Mouse (Mus musculus) neural tube, embryonic 14.5 days (tissue): ENCODE results near the gene Gm13283. TPM values are rescaled to one million over a fixed set of nuclear protein-coding genes. Genes with fewer than 3 reads are reported as not detected.
"Not testable (repeated sequence)": the region's sequence is repeated elsewhere in the genome, so short reads cannot be mapped to it uniquely, and the experiment has no call there.

ENCODE experiments used
- ATAC-seq: fragments of 200-750 bp; cut with Nextera tagmentation; 2 replicates; pipeline ENCODE4 v1.8.0; 2017; ENCODE audit warnings: low read depth, mild to moderate bottlenecking, moderate TSS enrichment, moderate library complexity
- H3K27ac ChIP-seq: fragments of 300-500 bp; sonication (generic); 2 replicates; pipeline ENCODE4 v1.5.1; 2014; ENCODE audit warnings: low read depth, mild to moderate bottlenecking, control low read depth, low read length, moderate library complexity, mixed read lengths
- H3K27me3 ChIP-seq: fragments of 300-500 bp; sonication (generic); 2 replicates; pipeline ENCODE4 v1.6.1; 2014; ENCODE audit warnings: low read length; ENCODE audit not compliant: control insufficient read depth, insufficient read depth
- H3K36me3 ChIP-seq: fragments of 300-500 bp; sonication (generic); 2 replicates; pipeline ENCODE4 v1.6.1; 2014; ENCODE audit warnings: low read length, mixed read lengths; ENCODE audit not compliant: control insufficient read depth, insufficient read depth
- H3K4me1 ChIP-seq: fragments of 300-500 bp; sonication (generic); 2 replicates; pipeline ENCODE4 v1.6.1; 2014; ENCODE audit warnings: low read length; ENCODE audit not compliant: control insufficient read depth, insufficient read depth
- H3K4me2 ChIP-seq: fragments of 300-500 bp; sonication (generic); 2 replicates; pipeline ENCODE4 v1.6.1; 2014; ENCODE audit warnings: mild to moderate bottlenecking, low read depth, low read length, control low read depth
- H3K4me3 ChIP-seq: fragments of 300-500 bp; sonication (generic); 2 replicates; pipeline ENCODE4 v1.5.1; 2014; ENCODE audit warnings: low read depth, low read length, control low read depth, mixed read lengths
- H3K9ac ChIP-seq: fragments of 300-500 bp; sonication (generic); replicated peaks from 2 replicates; pipeline ENCODE4 v1.6.1; 2014; ENCODE audit warnings: low read depth, mild to moderate bottlenecking, control low read depth, low read length, mixed read lengths
- H3K9me3 ChIP-seq: fragments of 300-500 bp; sonication (generic); 2 replicates; pipeline ENCODE4 v1.6.1; 2016; ENCODE audit warnings: low read length; ENCODE audit not compliant: control insufficient read depth
- WGBS: fragments of 180-500 bp; shearing (Covaris S2); extraction: QIAGEN DNeasy Blood & Tissue Kit; methylation state at CpG from one replicate; pipeline ENCODE4 v1.1.7; 2014; 5-methylcytosine and 5-hydroxymethylcytosine counted together
- polyA plus RNA-seq: library from polyadenylated mRNA; unstranded; fragments of >200 nt; fragmentation: Nextera tagmentation; extraction: Ambion mirVana; gene quantifications from 2 replicates; pipeline ENCODE4 v1.2.1, GENCODE M21; 2014

Gm13283 gene
- polyA plus RNA-seq, 1 experiment from 2014 or later = not detected

DNA sequence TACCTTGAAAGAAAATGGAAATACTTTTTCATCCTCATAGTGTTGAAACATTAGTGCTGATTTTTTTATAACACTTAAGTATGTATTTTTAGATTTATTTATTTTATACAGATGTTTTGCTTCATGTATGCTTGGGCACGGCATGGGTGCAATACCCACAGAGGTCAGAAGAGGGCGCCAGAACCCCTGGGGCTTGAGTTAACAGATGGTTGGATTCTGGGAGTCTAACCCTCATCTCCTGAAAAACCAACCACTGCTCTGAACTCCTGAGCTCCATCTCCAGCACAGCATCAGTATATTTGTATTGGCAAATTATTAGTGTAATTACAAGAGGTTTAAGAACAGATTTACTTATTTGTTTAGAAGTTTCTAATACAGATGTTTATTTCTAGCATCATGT lies 21.4 kb upstream of the Gm13283 start:
- Histone ChIP-seq H3K9ac (no peak overlapping the region), H3K36me3 (no peaks in the 10 kb centered on the region), H3K9me3 (no peaks in the 10 kb centered on the region), H3K4me2 (no peak overlapping the region), H3K4me3 (no peak overlapping the region), H3K27me3 (no peaks in the 10 kb centered on the region), H3K4me1 (no peaks in the 10 kb centered on the region), H3K27ac (no peak overlapping the region)
- WGBS = 4% methylated on average over 2 of the region's 2 CpGs
- ATAC-seq = no peak

DNA sequence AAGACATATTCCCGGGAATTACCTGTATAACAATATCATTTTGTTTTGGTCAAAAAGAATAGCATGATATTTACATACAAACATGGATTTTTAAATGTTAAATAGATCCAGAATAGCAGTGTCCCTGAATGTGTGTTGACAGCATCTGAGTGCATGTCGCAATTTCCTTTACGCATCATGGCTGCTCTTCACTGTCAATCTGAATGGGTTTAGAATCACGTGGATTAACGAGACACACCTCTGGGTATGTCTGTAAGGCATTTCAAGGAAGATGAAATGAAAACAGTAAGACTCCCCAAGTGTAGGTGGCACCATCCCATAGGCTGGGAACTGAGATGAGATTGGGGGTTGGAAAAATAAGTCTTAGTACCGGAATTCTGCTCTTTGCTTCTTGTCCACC lies 20.9 kb upstream of the Gm13283 start:
- H3K27ac ChIP-seq = no peak overlapping the region
- H3K4me3 ChIP-seq = no peak overlapping the region
- H3K4me1 ChIP-seq = no peaks in the 10 kb centered on the region
- no peak overlapping the region for H3K9ac ChIP-seq
- H3K9me3 ChIP-seq = no peaks in the 10 kb centered on the region
- H3K36me3 ChIP-seq = no peaks in the 10 kb centered on the region
- H3K4me2 ChIP-seq = no peak overlapping the region
- no peaks in the 10 kb centered on the region for H3K27me3 ChIP-seq
- WGBS = 94% methylated on average over 6 of the region's 6 CpGs
- ATAC-seq = no peak

- no peak overlapping the region for H3K4me2 ChIP-seq
- no peak for ATAC-seq
- H3K9ac ChIP-seq = no peak overlapping the region
- H3K9me3 ChIP-seq = no peaks in the 10 kb centered on the region
- H3K36me3 ChIP-seq = no peaks in the 10 kb centered on the region
- H3K4me3 ChIP-seq = no peak overlapping the region
- no peaks in the 10 kb centered on the region for H3K27me3 ChIP-seq
- H3K4me1 ChIP-seq = no peaks in the 10 kb centered on the region
- 94% methylated on average over 4 of the region's 4 CpGs for WGBS
- no peak overlapping the region for H3K27ac ChIP-seq
Measured at GRCm38 (mm10) chr4:88741426-88741825, 18.5 kb upstream of the Gm13283 start.

DNA sequence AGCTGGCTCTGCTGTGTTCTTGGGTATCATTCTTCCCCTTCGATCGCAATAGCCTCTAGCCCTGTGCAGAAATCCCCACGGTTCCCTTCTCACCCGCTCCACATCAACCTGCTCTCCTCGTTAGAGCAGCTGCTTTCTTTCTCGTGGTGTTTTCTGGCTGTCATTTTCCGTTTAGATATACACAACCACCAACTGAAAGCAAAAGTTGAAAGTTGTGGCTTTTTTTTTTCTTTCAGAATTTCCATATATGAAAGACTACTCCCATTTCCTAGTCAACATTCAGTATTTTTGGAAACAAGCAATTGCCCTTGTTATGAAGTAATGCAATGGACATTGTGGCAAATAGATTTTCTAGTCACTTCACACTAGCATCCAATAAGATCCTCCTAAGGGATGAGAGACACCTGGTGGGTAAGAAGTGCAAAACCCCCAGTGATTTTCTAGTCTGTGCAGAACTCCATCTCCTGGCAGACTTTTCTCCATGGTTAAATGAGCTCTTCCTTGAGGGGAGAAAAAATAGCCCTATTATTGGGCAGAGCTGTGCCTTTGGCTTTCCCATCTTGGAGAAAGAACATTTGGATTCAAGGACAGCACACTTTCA lies 17.0 kb upstream of the Gm13283 start:
- 80% methylated on average over 7 of the region's 7 CpGs for WGBS
- Histone ChIP-seq H3K27ac (no peak overlapping the region), H3K4me1 (no peaks in the 10 kb centered on the region), H3K36me3 (no peaks in the 10 kb centered on the region), H3K9me3 (no peaks in the 10 kb centered on the region), H3K4me3 (no peak overlapping the region), H3K4me2 (no peak overlapping the region), H3K9ac (no peak overlapping the region), H3K27me3 (no peaks in the 10 kb centered on the region)
- no peak for ATAC-seq

GRCm38 (mm10) chr4:88744207-88744606 lies 15.7 kb upstream of the Gm13283 start:
- no peaks in the 10 kb centered on the region for H3K9me3 ChIP-seq
- H3K27me3 ChIP-seq = no peaks in the 10 kb centered on the region
- H3K4me1 ChIP-seq = no peaks in the 10 kb centered on the region
- H3K4me2 ChIP-seq = no peak overlapping the region
- no peak for ATAC-seq
- H3K27ac ChIP-seq = no peak overlapping the region
- no peak overlapping the region for H3K4me3 ChIP-seq
- no peaks in the 10 kb centered on the region for H3K36me3 ChIP-seq
- 65% methylated on average over 3 of the region's 3 CpGs for WGBS
- H3K9ac ChIP-seq = no peak overlapping the region

DNA sequence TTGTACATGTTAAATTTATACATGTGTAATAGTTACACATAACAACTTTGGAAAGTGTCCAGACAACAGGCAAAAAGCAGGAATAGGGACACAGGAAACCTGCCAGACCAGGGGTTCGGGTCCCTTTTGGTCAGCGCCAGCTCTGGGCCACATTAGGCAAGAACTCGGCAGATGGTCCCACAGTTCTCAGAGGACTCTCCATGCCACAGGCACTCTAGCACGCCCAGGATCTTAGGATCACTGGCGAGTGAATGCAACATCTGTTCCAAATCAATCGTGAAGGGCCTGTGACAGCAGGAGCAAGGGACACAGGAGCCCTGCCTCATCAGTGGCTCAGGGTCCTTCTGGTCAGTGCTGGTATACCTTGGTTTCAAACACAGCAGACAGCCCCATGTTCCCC lies 10.0 kb upstream of the Gm13283 start:
- WGBS = 60% methylated on average over 6 of the region's 6 CpGs
- H3K9ac ChIP-seq = no peak overlapping the region
- no peaks in the 10 kb centered on the region for H3K9me3 ChIP-seq
- no peak overlapping the region for H3K4me2 ChIP-seq
- H3K27me3 ChIP-seq = no peaks in the 10 kb centered on the region
- no peak overlapping the region for H3K27ac ChIP-seq
- no peak overlapping the region for H3K4me3 ChIP-seq
- ATAC-seq = no peak
- no peaks in the 10 kb centered on the region for H3K36me3 ChIP-seq
- no peaks in the 10 kb centered on the region for H3K4me1 ChIP-seq

DNA sequence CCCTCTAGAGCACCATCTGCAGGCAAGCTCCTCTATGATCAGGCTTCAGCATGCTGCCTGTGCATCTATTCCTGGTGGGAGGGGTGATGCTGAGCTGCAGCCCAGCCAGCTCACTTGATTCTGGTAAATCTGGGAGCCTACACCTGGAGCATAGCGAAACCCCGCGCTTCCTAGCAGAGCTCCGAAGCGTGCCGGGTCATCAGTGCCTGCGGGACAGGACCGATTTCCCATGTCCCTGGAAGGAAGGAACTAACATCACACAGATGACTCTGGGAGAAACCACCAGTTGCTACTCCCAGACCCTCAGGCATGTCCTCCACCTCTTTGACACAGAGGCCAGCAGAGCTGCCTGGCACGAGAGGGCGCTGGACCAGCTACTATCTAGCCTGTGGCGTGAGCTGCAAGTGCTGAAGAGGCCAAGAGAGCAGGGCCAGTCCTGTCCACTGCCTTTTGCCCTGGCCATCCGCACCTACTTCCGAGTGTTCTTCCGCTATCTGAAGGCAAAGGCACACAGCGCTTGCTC lies 5.0 kb upstream of the Gm13283 start, which contains the start of gene Gm13271:
Gene Gm13271 (plus strand): TSS at position 51 of the 523 bp plus-strand sequence.
- not testable (repeated sequence) for H3K9me3 ChIP-seq, H3K9ac ChIP-seq, ATAC-seq, H3K4me3 ChIP-seq, H3K27me3 ChIP-seq, H3K4me1 ChIP-seq, H3K4me2 ChIP-seq, H3K27ac ChIP-seq, H3K36me3 ChIP-seq
- WGBS = 82% methylated on average over 14 of the region's 15 CpGs

- H3K4me3 ChIP-seq = peak overlapping the region; percentile 36
- 14% methylated on average over 28 of the region's 31 CpGs for WGBS
- not testable (repeated sequence) for H3K4me1 ChIP-seq, H3K36me3 ChIP-seq, H3K27me3 ChIP-seq, H3K9me3 ChIP-seq, H3K27ac ChIP-seq, ATAC-seq
- H3K4me2 ChIP-seq = peak overlapping the region; percentile 67
- peak overlapping the region; percentile 34; the same call in 1 of the 2 replicates for H3K9ac ChIP-seq
Measured at GRCm38 (mm10) chr4:88756581-88757513, 3.1 kb upstream of the Gm13283 start.

DNA sequence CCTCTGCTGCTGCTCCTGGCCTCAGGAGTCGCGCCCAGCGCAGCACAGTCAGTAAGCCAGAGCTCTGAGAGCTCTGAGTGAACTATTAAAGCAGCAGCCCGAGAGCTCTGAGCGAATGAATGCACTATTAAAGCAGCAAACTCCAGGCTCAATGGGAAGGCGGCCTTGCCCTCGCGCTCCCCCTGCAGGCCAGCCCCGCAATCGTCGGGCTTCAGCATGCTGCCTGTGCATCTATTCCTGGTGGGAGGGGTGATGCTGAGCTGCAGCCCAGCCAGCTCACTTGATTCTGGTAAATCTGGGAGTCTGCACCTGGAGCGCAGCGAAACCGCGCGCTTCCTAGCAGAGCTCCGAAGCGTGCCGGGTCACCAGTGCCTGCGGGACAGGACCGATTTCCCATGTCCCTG lies 2.3 kb upstream of the Gm13283 start:
- WGBS = under 1% methylated on average over 20 of the region's 21 CpGs
- not testable (repeated sequence) for H3K36me3 ChIP-seq, H3K27me3 ChIP-seq, H3K4me1 ChIP-seq, H3K27ac ChIP-seq, H3K9me3 ChIP-seq
- H3K9ac ChIP-seq = peak overlapping the region; percentile 34; the same call in 1 of the 2 replicates
- H3K4me3 ChIP-seq = peak overlapping the region; percentile 36
- ATAC-seq = peak; percentile 100
- peak overlapping the region; percentile 67 for H3K4me2 ChIP-seq
